Mouse (Mus musculus) embryonic facial prominence, embryonic 12.5 days (tissue): ENCODE measurements around the gene Rps6ka5. TPM values are rescaled to one million over a fixed set of nuclear protein-coding genes. Genes with fewer than 3 reads are reported as not detected.

Experiments used
- ATAC-seq: fragments of 200-750 bp; cut with Nextera tagmentation; 2 replicates; pipeline ENCODE4 v1.8.0; 2017; ENCODE audit not compliant: insufficient number of reproducible peaks, insufficient read depth, low FRiP score, low TSS enrichment
- H3K27ac ChIP-seq: fragments of 300-500 bp; sonication (generic); 2 replicates; pipeline ENCODE4 v1.5.1; 2016; ENCODE audit warnings: mild to moderate bottlenecking
- H3K27me3 ChIP-seq: fragments of 300-500 bp; sonication (generic); 2 replicates; pipeline ENCODE4 v1.6.1; 2016; ENCODE audit warnings: mild to moderate bottlenecking, moderate library complexity
- H3K36me3 ChIP-seq: fragments of 300-500 bp; sonication (generic); 2 replicates; pipeline ENCODE4 v1.6.1; 2016; ENCODE audit warnings: mild to moderate bottlenecking
- H3K4me1 ChIP-seq: fragments of 300-500 bp; sonication (generic); 2 replicates; pipeline ENCODE4 v1.6.1; 2016
- H3K4me2 ChIP-seq: fragments of 300-500 bp; sonication (generic); replicated peaks from 2 replicates; pipeline ENCODE4 v1.6.1; 2016; ENCODE audit warnings: mild to moderate bottlenecking, moderate library complexity
- H3K4me3 ChIP-seq: fragments of 300-500 bp; sonication (generic); 2 replicates; pipeline ENCODE4 v1.5.1; 2016; ENCODE audit warnings: mild to moderate bottlenecking
- H3K9ac ChIP-seq: fragments of 300-500 bp; sonication (generic); 2 replicates; pipeline ENCODE4 v1.6.1; 2016; ENCODE audit warnings: mild to moderate bottlenecking, moderate library complexity
- H3K9me3 ChIP-seq: fragments of 300-500 bp; sonication (generic); 2 replicates; pipeline ENCODE4 v1.6.1; 2016; ENCODE audit warnings: mild to moderate bottlenecking, moderate library complexity
- WGBS: fragments of 180-500 bp; shearing (Covaris S2); methylation state at CpG from one replicate; pipeline ENCODE4 v1.1.7; 2016; 5-methylcytosine and 5-hydroxymethylcytosine counted together
- polyA plus RNA-seq: library from polyadenylated mRNA; unstranded; fragments of >200 nt; fragmentation: Nextera tagmentation; extraction: Ambion mirVana; gene quantifications from 2 replicates; pipeline ENCODE4 v1.2.1, GENCODE M21; 2016

Rps6ka5 gene
- polyA plus RNA-seq, 1 experiment from 2014 or later, result 7.2 TPM

DNA sequence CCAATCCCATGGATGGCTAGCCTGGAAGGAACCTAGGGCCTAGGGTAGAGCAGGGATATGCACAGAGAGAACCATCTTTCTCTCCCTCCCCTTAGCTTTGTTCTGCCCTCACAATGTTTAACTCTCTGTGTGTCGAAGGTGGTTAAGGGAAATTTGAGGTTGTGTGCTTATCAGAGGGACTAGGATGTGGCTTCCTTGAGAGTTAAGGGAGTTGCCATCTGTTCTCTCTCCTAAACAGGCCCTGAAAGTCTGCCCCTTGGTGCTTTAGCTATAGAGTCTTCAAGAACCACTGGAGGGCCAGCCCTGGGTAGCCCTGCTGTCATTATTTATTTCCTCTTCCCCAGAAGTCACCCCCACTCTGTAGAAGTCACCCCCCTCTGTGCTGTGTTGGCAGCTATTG lies 26.2 kb upstream of the Rps6ka5 start:
- Histone ChIP-seq H3K9ac (no peak overlapping the region), H3K4me3 (no peak overlapping the region), H3K27ac (no peak overlapping the region), H3K4me2 (no peak overlapping the region), H3K36me3 (no peaks in the 10 kb centered on the region), H3K9me3 (no peaks in the 10 kb centered on the region), H3K4me1 (no peaks in the 10 kb centered on the region), H3K27me3 (no peaks in the 10 kb centered on the region)
- ATAC-seq, result no peak
- 82% methylated on average over 1 of the region's 1 CpGs for WGBS

DNA sequence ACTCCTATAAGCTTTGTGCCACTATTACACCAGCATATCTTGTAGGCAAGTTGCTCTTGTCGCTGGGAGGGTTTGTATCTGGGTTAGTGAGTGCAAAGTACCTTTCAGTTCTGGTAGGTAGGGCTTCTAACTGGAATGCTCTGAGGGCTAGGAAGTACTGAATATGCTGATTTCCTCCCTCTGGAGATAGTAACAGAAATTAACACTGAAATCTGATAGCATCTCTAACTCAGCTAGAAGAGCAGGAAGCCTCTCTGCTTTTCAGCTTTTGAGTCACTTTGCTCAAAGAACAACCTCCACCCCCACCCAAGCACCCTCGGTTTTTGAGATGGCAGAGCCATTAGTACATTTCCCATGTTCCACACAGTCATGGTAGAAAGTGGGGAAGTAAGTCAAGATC lies 15.7 kb upstream of the Rps6ka5 start:
- Histone ChIP-seq H3K27ac (no peak overlapping the region), H3K4me1 (no peaks in the 10 kb centered on the region), H3K9ac (no peak overlapping the region), H3K4me3 (no peak overlapping the region), H3K9me3 (no peaks in the 10 kb centered on the region), H3K27me3 (no peaks in the 10 kb centered on the region), H3K36me3 (no peaks in the 10 kb centered on the region), H3K4me2 (no peak overlapping the region)
- no peak for ATAC-seq
- WGBS, result 66% methylated on average over 2 of the region's 2 CpGs

DNA sequence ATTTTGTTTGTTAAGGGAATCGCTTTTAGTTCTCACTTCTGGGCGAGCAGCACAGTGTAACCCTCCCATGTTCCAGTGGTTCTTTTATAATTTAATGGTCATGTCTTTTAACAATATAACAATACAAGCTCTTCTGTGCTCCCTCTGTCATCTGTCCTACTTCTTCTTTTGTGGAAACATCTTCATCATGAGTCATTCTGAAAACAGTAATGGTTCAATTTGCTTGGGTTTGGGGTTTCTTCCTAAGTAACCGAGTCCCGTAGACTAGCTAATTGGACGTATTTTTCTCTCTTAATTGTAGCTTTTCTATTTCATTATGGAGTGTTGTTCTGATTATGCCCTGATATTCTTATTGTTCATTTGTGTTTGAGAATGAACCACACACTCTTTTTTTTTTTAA lies 13.5 kb upstream of the Rps6ka5 start:
- no peak for ATAC-seq
- 81% methylated on average over 5 of the region's 5 CpGs for WGBS

DNA sequence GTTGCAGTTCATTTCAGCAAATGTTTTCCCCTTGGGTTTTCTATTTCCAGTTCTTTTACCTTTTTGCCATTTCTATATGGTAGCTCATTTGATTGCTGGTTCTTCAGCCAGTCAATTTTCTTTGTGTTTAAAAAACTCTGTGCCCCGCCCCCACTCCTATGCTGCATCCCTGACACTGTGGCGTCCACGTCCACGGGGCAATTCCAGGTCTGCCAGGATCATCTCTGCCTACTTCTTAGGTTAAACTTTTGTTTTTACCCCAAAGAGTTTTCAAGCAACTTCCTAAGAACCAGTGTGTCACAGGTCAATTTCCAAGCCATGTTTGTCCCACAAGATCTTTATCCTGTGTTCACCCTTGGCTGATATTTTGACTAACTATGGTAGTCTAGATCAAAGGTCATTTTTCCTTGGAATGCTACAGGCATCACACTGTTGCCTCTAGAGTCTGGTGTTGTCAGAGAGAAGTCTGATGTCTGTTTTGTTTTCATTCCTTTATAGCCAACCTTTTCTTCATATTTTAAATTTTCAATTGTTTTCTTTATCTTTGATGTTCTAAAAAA lies 12.3 kb upstream of the Rps6ka5 start:
- ATAC-seq, result no peak
- Histone ChIP-seq H3K9me3 (no peaks in the 10 kb centered on the region), H3K4me2 (no peak overlapping the region), H3K36me3 (no peaks in the 10 kb centered on the region), H3K27ac (no peak overlapping the region), H3K27me3 (no peaks in the 10 kb centered on the region), H3K4me3 (no peak overlapping the region), H3K4me1 (no peaks in the 10 kb centered on the region), H3K9ac (no peak overlapping the region)
- 67% methylated on average over 4 of the region's 4 CpGs for WGBS

More for the DNA sequence above, 13.5 kb upstream of the Rps6ka5 start:
- H3K4me3 ChIP-seq, result no peak overlapping the region
- H3K9ac ChIP-seq, result no peak overlapping the region
- H3K27ac ChIP-seq, result no peak overlapping the region
- no peaks in the 10 kb centered on the region for H3K9me3 ChIP-seq
- H3K4me1 ChIP-seq, result no peaks in the 10 kb centered on the region
- H3K27me3 ChIP-seq, result no peaks in the 10 kb centered on the region
- H3K4me2 ChIP-seq, result no peak overlapping the region
- H3K36me3 ChIP-seq, result no peaks in the 10 kb centered on the region

DNA sequence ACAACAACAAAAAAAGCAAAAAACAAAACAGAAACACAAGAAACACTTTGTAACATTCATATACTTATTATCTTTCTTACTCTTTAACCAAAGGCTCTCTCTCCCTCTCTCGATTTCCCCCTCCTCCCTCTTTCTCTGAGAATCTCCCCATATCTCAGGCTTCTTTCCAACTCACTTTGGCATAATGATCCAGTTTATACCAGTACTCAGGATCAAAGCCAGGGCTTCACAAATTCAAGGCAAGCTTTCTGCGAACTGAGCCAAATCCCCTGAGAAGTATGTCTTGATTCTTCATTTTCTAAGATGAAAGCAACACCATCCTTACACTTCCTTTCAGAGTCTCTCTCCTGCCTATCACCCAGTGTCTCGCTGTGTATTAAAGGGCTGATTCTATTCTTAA lies 11.7 kb upstream of the Rps6ka5 start:
- Histone ChIP-seq H3K4me1 (no peaks in the 10 kb centered on the region), H3K9me3 (no peaks in the 10 kb centered on the region), H3K36me3 (no peaks in the 10 kb centered on the region), H3K27ac (no peak overlapping the region), H3K9ac (no peak overlapping the region), H3K4me3 (no peak overlapping the region), H3K4me2 (no peak overlapping the region), H3K27me3 (no peaks in the 10 kb centered on the region)
- WGBS, result 68% methylated on average over 3 of the region's 3 CpGs
- ATAC-seq, result no peak

DNA sequence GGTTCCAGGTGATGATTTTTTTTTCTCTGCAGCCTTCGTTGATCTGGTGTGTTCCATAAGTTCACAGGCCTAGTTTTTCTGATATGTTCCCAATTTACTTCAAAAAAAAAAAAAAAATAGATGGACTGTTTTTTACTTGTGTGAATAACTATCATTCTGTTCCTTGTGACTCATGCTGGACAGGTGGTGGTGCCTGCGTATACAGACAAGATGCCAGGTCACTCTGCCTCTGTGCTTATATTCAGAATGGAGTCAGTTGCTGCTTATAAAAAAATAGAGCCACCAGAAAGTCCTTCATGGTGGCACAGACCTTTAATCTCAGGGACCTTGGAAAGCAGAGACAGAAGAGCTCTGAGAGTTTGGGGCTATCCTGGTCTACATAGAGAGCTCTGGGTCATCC lies 8.8 kb upstream of the Rps6ka5 start:
- Histone ChIP-seq H3K4me2 (no peak overlapping the region), H3K27me3 (no peaks in the 10 kb centered on the region), H3K4me3 (no peak overlapping the region), H3K9me3 (no peaks in the 10 kb centered on the region), H3K9ac (no peak overlapping the region), H3K27ac (no peak overlapping the region), H3K36me3 (no peaks in the 10 kb centered on the region), H3K4me1 (no peaks in the 10 kb centered on the region)
- ATAC-seq, result no peak
- 62% methylated on average over 2 of the region's 2 CpGs for WGBS

DNA sequence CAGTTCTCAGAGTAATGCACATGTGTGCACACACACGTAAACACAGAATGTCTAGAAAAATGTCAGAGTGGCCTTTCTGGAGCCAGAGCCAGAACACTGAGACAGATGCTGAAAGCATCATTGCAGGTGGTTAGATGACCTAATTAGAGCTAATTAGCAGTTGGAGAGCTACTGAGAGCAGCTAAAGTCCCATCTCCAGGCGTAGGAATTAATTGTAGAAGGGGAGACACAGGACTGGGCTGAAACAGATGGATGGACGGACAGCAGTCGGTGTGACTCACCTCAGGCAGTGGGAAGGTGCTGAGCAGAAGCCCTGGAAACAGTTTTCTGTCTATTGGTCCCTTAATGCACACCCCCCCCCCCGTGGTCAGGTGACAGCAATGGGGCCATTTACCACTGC lies 8.4 kb upstream of the Rps6ka5 start:
- no peaks in the 10 kb centered on the region for H3K9me3 ChIP-seq
- H3K9ac ChIP-seq, result no peak overlapping the region
- H3K27me3 ChIP-seq, result no peaks in the 10 kb centered on the region
- WGBS, result 64% methylated on average over 5 of the region's 5 CpGs
- no peak overlapping the region for H3K27ac ChIP-seq
- H3K4me2 ChIP-seq, result no peak overlapping the region
- ATAC-seq, result no peak
- no peak overlapping the region for H3K4me3 ChIP-seq
- H3K4me1 ChIP-seq, result no peaks in the 10 kb centered on the region
- H3K36me3 ChIP-seq, result no peaks in the 10 kb centered on the region

DNA sequence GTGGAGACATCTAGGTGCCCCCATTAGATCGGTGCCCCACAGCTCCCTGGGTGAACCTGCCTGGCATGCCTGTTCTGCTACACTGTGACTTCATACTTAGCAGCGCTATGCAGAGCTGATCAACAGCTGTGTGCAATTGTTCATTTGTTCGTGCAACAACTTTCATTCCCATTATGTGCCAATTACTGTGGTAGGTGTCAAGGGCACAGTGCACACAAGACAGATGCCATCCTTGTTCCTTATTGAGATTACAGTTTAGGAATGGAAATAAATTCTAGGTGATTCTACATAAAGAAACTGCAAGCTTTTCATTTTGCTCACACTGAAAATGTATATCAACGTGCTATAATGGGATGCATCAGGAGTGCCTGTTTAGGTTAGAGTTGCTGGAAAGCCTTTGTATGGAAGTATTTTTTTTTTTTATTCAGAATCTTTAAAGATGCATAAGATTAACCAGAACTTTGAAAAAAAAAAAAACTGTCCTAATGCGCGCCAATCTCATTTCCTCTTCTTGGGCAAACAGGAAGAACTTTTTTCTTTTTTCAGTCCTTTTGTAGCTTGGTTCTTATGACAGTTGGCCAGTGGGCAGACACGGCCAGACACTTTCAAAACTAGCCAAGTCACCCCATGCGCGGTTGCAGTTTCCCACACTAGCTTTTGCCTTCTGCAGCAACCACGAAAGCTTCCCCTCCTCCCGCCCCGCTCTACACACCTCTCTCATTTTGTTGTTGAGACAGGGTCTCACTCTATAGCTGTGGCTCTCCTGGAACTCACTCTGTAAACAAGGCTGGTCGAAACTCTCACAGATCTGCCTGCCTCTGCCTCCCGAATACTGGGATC lies 2.1 kb upstream of the Rps6ka5 start:
- H3K36me3 ChIP-seq, result no peaks in the 10 kb centered on the region
- H3K9ac ChIP-seq, result no peak overlapping the region
- 75% methylated on average over 14 of the region's 14 CpGs for WGBS
- H3K27me3 ChIP-seq, result no peaks in the 10 kb centered on the region
- no peak for ATAC-seq
- no peak overlapping the region for H3K4me2 ChIP-seq
- no peak overlapping the region for H3K4me3 ChIP-seq
- H3K4me1 ChIP-seq, result peaks cover 5% of the 10 kb centered on the region; the same call in 1 of the 2 replicates
- no peak overlapping the region for H3K27ac ChIP-seq
- no peaks in the 10 kb centered on the region for H3K9me3 ChIP-seq

DNA sequence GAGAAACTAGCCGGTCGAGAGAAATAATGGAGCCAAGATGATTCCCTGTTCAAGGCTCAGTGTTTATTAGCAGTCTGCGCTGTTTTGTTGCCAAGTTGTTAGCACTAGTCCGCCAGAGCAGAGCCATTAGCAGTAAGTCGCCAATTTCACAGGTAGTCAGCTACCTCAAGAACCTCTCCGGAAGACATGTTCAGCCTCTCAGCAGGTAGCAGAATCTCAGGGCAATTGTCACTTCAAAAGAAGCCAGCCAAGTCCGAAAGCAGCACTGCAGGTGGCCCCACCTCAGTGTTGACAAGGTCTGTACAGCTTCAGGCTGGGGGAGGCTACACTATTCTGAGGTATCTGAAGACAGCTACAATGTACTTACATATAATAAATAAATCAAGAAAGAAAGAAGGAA lies 1.1 kb upstream of the Rps6ka5 start:
- Histone ChIP-seq H3K9me3 (no peaks in the 10 kb centered on the region), H3K4me3 (no peak overlapping the region), H3K27ac (no peak overlapping the region), H3K36me3 (no peaks in the 10 kb centered on the region), H3K4me1 (peaks cover 9% of the 10 kb centered on the region; the same call in 1 of the 2 replicates), H3K9ac (no peak overlapping the region), H3K27me3 (no peaks in the 10 kb centered on the region), H3K4me2 (no peak overlapping the region)
- no peak for ATAC-seq
- WGBS, result 56% methylated on average over 7 of the region's 7 CpGs

DNA sequence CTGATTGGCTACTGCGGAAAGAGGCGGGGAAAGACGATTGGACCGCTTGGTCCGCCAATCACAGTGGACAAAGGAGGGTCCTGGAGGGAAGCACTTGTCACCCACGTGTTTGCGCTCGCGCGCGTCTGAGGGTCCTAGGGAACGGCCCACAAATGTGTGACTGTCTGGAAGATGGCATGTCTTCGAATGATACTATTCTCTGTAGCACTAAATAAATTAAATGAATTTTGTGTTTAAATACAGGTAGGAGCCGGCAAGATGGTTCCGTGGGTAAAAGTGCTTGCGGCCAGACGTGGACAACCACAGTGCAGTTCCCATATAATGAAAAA lies 1.4 kb downstream of the Rps6ka5 start:
- no peaks in the 10 kb centered on the region for H3K27me3 ChIP-seq
- H3K4me1 ChIP-seq, result peaks cover 9% of the 10 kb centered on the region; the same call in 1 of the 2 replicates
- 4% methylated on average over 17 of the region's 17 CpGs for WGBS
- H3K9ac ChIP-seq, result no peak overlapping the region
- H3K4me2 ChIP-seq, result peak overlapping the region; percentile 75
- no peak overlapping the region for H3K27ac ChIP-seq
- no peaks in the 10 kb centered on the region for H3K36me3 ChIP-seq
- ATAC-seq, result no peak
- no peaks in the 10 kb centered on the region for H3K9me3 ChIP-seq
- peak overlapping the region; percentile 75 for H3K4me3 ChIP-seq

DNA sequence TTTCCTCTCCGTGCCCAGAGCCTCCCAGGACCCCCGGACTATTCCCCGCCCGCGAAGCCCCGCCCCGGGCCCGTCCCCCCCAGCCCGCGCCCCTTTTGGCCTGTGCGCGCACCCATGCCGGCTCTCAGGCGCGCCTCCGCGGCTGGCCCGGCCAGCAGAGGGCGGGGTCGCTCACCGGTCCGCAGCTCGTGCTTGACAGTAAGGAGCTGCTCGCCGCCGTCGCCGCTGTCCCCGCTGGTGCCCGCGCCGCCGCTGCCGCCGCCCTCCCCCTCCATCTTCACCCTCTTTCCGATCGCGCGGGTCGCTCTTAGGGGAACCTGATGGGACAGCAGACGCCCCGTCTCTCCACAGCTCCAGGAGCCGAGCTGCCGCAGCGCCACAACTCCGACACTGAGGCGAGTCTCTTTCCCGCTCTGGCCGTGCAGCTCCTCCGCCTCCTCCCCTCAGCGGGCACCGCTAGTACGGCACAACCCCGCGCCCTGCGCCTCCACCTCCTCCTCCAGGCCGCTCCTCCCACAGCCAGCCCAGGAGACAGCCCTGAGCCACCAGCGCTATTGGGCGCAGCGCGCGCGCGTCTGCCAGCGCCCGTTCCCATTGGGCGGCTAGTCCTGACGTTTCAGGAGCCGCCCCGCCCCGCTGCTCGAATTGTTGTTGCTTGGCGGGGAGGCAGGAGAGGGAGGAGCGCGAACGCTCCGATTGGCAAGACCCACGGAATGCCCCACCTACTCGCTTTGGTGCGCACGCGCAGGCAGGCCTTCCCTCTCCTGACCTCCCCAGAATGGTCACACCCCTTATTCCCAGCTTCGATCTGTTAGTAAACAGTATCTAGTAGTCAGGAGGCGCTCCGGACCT lies 2.0 kb downstream of the Rps6ka5 start:
- peak; percentile 99 for ATAC-seq
- Histone ChIP-seq H3K4me1 (peaks cover 9% of the 10 kb centered on the region; the same call in 1 of the 2 replicates), H3K9ac (peak overlapping the region; percentile 76), H3K4me2 (peak overlapping the region; percentile 75), H3K27ac (peak overlapping the region; percentile 98), H3K4me3 (peak overlapping the region; percentile 75), H3K9me3 (no peaks in the 10 kb centered on the region), H3K36me3 (no peaks in the 10 kb centered on the region), H3K27me3 (no peaks in the 10 kb centered on the region)
- WGBS, result under 1% methylated on average over 59 of the region's 85 CpGs

DNA sequence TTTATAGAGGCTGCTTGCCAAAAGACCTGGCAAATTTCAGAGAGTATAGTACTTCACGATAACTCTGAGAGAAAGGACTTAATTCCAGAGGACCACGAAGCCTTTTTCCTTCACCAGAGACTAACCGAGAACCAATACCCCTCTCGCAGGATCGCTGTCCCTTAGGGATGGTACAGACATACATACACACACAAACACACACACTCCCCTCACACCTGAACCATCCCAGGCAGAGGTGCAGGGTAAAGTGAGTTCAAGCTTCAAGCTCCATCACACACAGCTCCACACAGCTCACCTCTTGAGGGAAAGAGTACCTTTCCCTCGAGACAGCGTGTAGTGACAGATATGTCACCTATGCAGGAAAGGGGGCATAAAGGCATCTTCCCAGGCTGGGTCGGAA lies 2.6 kb downstream of the Rps6ka5 start:
- Histone ChIP-seq H3K9ac (peak overlapping the region; percentile 76), H3K27me3 (no peaks in the 10 kb centered on the region), H3K4me1 (peaks cover 9% of the 10 kb centered on the region; the same call in 1 of the 2 replicates), H3K36me3 (no peaks in the 10 kb centered on the region), H3K4me3 (peak overlapping the region; percentile 75), H3K27ac (peak overlapping the region; percentile 98), H3K9me3 (no peaks in the 10 kb centered on the region), H3K4me2 (peak overlapping the region; percentile 75)
- under 1% methylated on average over 8 of the region's 8 CpGs for WGBS
- no peak for ATAC-seq
